Mouse (Mus musculus): ENCODE measurements around the gene Exosc6. TPM values are rescaled to one million over a fixed set of nuclear protein-coding genes. Genes with fewer than 3 reads are reported as not detected.
A peak's percentile ranks its signal among the peaks of the same experiment; 100 is the strongest.

Gene Exosc6
- polyA plus RNA-seq, 1 experiment from 2014 or later: 27.8 TPM

GRCm38 (mm10) chr8:111049106-111049505 lies 7.0 kb upstream of the Exosc6 start:
- H3K9me3 ChIP-seq (ENCODE audit: low read depth, low read length): no peaks in the 10 kb centered on the region
- H3K27me3 ChIP-seq (ENCODE audit: insufficient read depth, low read length): no peaks in the 10 kb centered on the region
- no peak overlapping the region for H3K4me3 ChIP-seq (ENCODE audit: low read depth, low read length)
- no peak for TF ChIP-seq CTCF (IDR thresholded peaks at IDR 0.05; ENCODE audit: low read depth)
- no peaks in the 10 kb centered on the region for H3K4me1 ChIP-seq (ENCODE audit: insufficient read depth)
- no peak for ATAC-seq (ENCODE audit: insufficient read depth)
- H3K36me3 ChIP-seq (ENCODE audit: insufficient read depth): peaks cover 100% of the 10 kb centered on the region
- H3K4me2 ChIP-seq: no peak overlapping the region
- WGBS: 93% methylated on average over 7 of the region's 7 CpGs
- DNase-seq: no peak
- no peak overlapping the region for H3K27ac ChIP-seq (ENCODE audit: low read depth)
- no peak overlapping the region for H3K9ac ChIP-seq

DNA sequence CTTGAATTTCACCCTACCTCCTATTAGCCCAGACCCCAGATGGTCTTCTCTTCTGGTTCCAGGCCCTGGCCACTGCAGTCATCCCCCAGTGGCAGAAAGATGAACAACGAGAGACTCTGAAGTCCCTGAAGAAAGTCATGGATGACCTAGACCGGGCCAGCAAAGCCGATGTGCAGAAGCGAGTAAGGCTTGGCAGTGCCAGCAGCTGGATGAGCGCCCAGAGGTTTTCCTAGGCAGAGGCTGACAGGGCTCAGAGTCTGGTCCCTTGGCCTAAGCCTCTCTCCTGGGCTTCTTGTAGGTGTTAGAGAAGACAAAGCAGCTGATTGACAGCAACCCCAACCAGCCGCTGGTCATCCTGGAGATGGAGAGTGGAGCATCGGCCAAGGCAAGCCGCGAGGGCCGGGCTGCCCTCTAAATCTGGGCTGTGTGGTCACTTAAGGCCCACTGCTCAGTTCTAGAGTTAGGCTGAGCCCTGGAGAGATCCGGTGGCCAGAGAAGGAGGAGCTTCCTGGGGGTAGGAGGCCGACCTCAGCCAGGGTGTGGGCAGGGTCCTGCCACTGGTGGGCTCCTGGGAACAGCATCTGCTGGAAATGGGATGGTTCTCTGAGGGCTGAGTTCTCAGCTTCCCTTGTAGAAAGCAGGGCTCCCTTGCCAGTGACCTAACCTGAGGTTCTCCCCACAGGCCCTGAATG lies 2.2 kb upstream of the Exosc6 start:
- DNase-seq: no peak
- H3K36me3 ChIP-seq (ENCODE audit: insufficient read depth): peaks cover 81% of the 10 kb centered on the region

GRCm38 (mm10) chr8:111055031-111055634 lies 1.0 kb upstream of the Exosc6 start:
- Histone ChIP-seq H3K9ac (no peak overlapping the region), H3K27ac (ENCODE audit: low read depth) (no peak overlapping the region), H3K4me1 (ENCODE audit: insufficient read depth) (no peaks in the 10 kb centered on the region; the same call in 1 of the 2 replicates), H3K9me3 (ENCODE audit: low read depth, low read length) (no peaks in the 10 kb centered on the region), H3K36me3 (ENCODE audit: insufficient read depth) (peaks cover 71% of the 10 kb centered on the region), H3K4me2 (no peak overlapping the region), H3K27me3 (ENCODE audit: insufficient read depth, low read length) (no peaks in the 10 kb centered on the region), H3K4me3 (ENCODE audit: low read depth, low read length) (no peak overlapping the region)
- no peak for TF ChIP-seq CTCF (IDR thresholded peaks at IDR 0.05; ENCODE audit: low read depth)
- 84% methylated on average over 17 of the region's 17 CpGs for WGBS
- no peak for ATAC-seq (ENCODE audit: insufficient read depth)
- no peak for DNase-seq

More for the DNA sequence above, 2.2 kb upstream of the Exosc6 start:
- Histone ChIP-seq H3K9me3 (ENCODE audit: low read depth, low read length) (no peaks in the 10 kb centered on the region), H3K4me3 (ENCODE audit: low read depth, low read length) (no peak overlapping the region), H3K27me3 (ENCODE audit: insufficient read depth, low read length) (no peaks in the 10 kb centered on the region), H3K27ac (ENCODE audit: low read depth) (no peak overlapping the region), H3K9ac (no peak overlapping the region), H3K4me2 (no peak overlapping the region), H3K4me1 (ENCODE audit: insufficient read depth) (no peaks in the 10 kb centered on the region; the same call in 1 of the 2 replicates)
- WGBS: 92% methylated on average over 12 of the region's 12 CpGs
- TF ChIP-seq CTCF (IDR thresholded peaks at IDR 0.05; ENCODE audit: low read depth): peak; percentile 11; the same call in 1 of the 2 replicates
- no peak for ATAC-seq (ENCODE audit: insufficient read depth)

- DNase-seq (no peak), ATAC-seq (ENCODE audit: insufficient read depth) (peak; percentile 8)
- H3K9ac ChIP-seq: no peak overlapping the region
- H3K9me3 ChIP-seq (ENCODE audit: low read depth, low read length): no peaks in the 10 kb centered on the region
- no peak overlapping the region for H3K4me2 ChIP-seq
- H3K4me1 ChIP-seq (ENCODE audit: insufficient read depth): no peaks in the 10 kb centered on the region; the same call in 1 of the 2 replicates
- peak overlapping the region; percentile 94; the same call in 1 of the 2 replicates for H3K4me3 ChIP-seq (ENCODE audit: low read depth, low read length)
- WGBS: 61% methylated on average over 2 of the region's 2 CpGs
- no peaks in the 10 kb centered on the region for H3K27me3 ChIP-seq (ENCODE audit: insufficient read depth, low read length)
- H3K36me3 ChIP-seq (ENCODE audit: insufficient read depth): peaks cover 66% of the 10 kb centered on the region
- no peak overlapping the region for H3K27ac ChIP-seq (ENCODE audit: low read depth)
- TF ChIP-seq CTCF (IDR thresholded peaks at IDR 0.05; ENCODE audit: low read depth): no peak
These were observed 478 bp upstream of the Exosc6 start for GRCm38 (mm10) chr8:111055661-111056060.

GRCm38 (mm10) chr8:111056691-111057293 lies 653 bp downstream of the Exosc6 start:
- H3K4me1 ChIP-seq (ENCODE audit: insufficient read depth): no peaks in the 10 kb centered on the region; the same call in 1 of the 2 replicates
- peak; percentile 46 for DNase-seq
- under 1% methylated on average over 59 of the region's 63 CpGs for WGBS

GRCm38 (mm10) chr8:111058946-111059572 lies 2.9 kb downstream of the Exosc6 start:
- Histone ChIP-seq H3K4me2 (no peak overlapping the region), H3K27ac (ENCODE audit: low read depth) (no peak overlapping the region), H3K27me3 (ENCODE audit: insufficient read depth, low read length) (no peaks in the 10 kb centered on the region), H3K4me1 (ENCODE audit: insufficient read depth) (no peaks in the 10 kb centered on the region; the same call in 1 of the 2 replicates), H3K9me3 (ENCODE audit: low read depth, low read length) (no peaks in the 10 kb centered on the region), H3K4me3 (ENCODE audit: low read depth, low read length) (no peak overlapping the region), H3K36me3 (ENCODE audit: insufficient read depth) (peaks cover 32% of the 10 kb centered on the region), H3K9ac (no peak overlapping the region)
- 63% methylated on average over 2 of the region's 2 CpGs for WGBS
- DNase-seq (no peak), ATAC-seq (ENCODE audit: insufficient read depth) (no peak)
- no peak for TF ChIP-seq CTCF (IDR thresholded peaks at IDR 0.05; ENCODE audit: low read depth)

More at GRCm38 (mm10) chr8:111056691-111057293, 653 bp downstream of the Exosc6 start:
- peak overlapping the region; percentile 89 for H3K9ac ChIP-seq
- peak overlapping the region; percentile 94 for H3K4me3 ChIP-seq (ENCODE audit: low read depth, low read length)
- peak; percentile 72 for ATAC-seq (ENCODE audit: insufficient read depth)
- no peaks in the 10 kb centered on the region for H3K27me3 ChIP-seq (ENCODE audit: insufficient read depth, low read length)
- no peaks in the 10 kb centered on the region for H3K9me3 ChIP-seq (ENCODE audit: low read depth, low read length)
- peak overlapping the region; percentile 94 for H3K4me2 ChIP-seq
- peaks cover 54% of the 10 kb centered on the region for H3K36me3 ChIP-seq (ENCODE audit: insufficient read depth)
- no peak for TF ChIP-seq CTCF (IDR thresholded peaks at IDR 0.05; ENCODE audit: low read depth)
- peak overlapping the region; percentile 86 for H3K27ac ChIP-seq (ENCODE audit: low read depth)
